Mouse (Mus musculus): ENCODE measurements around the gene Lmf1. TPM values are rescaled to one million over a fixed set of nuclear protein-coding genes. Genes with fewer than 3 reads are reported as not detected.

Lmf1 gene
- polyA plus RNA-seq, 1 experiment from 2014 or later: 26.2 TPM

GRCm38 (mm10) chr17:25648678-25649216, 69.9 kb downstream of the Lmf1 start:
- H3K27me3 ChIP-seq (replicated peaks): no peaks in the 10 kb centered on the region
- H3K9ac ChIP-seq (replicated peaks): no peak overlapping the region
- no peak overlapping the region for H3K4me2 ChIP-seq
- WGBS: 66% methylated on average over 15 of the region's 15 CpGs
- no peak for ATAC-seq (ENCODE audit: low FRiP score)
- no peak overlapping the region for H3K27ac ChIP-seq (replicated peaks)
- H3K36me3 ChIP-seq: no peaks in the 10 kb centered on the region
- peaks cover 7% of the 10 kb centered on the region for H3K4me1 ChIP-seq
- H3K9me3 ChIP-seq (replicated peaks): no peaks in the 10 kb centered on the region
- no peak overlapping the region for H3K4me3 ChIP-seq (replicated peaks)

DNA sequence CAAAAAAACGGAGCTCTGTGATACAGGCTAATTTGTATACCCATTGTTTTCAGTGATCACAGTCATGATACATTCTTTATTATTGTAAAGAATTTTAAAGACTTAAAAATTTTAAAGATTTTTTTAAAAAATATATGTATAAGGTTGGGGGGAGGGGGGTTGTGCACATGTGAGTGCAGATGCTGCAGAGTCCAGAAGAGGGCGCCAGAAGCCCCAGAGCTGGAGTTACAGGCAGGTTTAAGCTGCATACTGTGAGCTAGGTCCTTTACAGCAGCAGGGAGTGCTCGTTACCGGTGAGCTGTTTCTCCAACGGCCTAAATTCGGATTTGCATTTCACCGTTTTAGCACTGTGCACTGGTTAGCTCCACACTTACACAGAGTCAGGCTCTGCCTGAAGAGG, 71.8 kb downstream of the Lmf1 start:
- WGBS: 91% methylated on average over 7 of the region's 7 CpGs
- Histone ChIP-seq H3K9ac (replicated peaks) (no peak overlapping the region), H3K4me1 (no peaks in the 10 kb centered on the region), H3K27me3 (replicated peaks) (no peaks in the 10 kb centered on the region), H3K4me2 (no peak overlapping the region), H3K36me3 (no peaks in the 10 kb centered on the region), H3K4me3 (replicated peaks) (no peak overlapping the region), H3K27ac (replicated peaks) (no peak overlapping the region), H3K9me3 (replicated peaks) (no peaks in the 10 kb centered on the region)
- no peak for ATAC-seq (ENCODE audit: low FRiP score)

DNA sequence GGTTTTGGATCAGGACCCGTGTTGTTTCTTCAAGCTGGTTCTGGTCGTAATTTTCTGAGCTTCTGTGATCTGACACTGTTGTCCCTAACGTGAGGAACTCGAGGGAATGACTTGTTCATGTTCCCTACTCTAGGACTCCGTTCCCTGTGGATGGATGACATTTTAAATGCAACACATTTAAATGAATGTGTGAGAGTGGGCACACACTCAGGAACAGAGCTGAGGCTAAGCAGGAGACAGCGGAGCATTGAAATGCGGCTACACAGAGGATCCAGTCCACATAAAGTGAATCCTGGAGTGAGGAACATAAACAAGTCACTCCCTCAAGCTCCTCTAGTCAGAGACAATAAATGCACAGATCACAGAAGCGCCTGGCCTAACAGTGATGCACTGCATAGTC, 73.4 kb downstream of the Lmf1 start:
- no peak overlapping the region for H3K4me3 ChIP-seq (replicated peaks)
- peak overlapping the region; percentile 13; the same call in 1 of the 2 replicates for H3K27ac ChIP-seq (replicated peaks)
- ATAC-seq (ENCODE audit: low FRiP score): no peak
- no peak overlapping the region for H3K4me2 ChIP-seq
- 54% methylated on average over 8 of the region's 8 CpGs for WGBS
- no peaks in the 10 kb centered on the region for H3K27me3 ChIP-seq (replicated peaks)
- H3K4me1 ChIP-seq: peaks cover 10% of the 10 kb centered on the region; the same call in 1 of the 2 replicates
- no peaks in the 10 kb centered on the region for H3K36me3 ChIP-seq
- no peak overlapping the region for H3K9ac ChIP-seq (replicated peaks)
- no peaks in the 10 kb centered on the region for H3K9me3 ChIP-seq (replicated peaks)

DNA sequence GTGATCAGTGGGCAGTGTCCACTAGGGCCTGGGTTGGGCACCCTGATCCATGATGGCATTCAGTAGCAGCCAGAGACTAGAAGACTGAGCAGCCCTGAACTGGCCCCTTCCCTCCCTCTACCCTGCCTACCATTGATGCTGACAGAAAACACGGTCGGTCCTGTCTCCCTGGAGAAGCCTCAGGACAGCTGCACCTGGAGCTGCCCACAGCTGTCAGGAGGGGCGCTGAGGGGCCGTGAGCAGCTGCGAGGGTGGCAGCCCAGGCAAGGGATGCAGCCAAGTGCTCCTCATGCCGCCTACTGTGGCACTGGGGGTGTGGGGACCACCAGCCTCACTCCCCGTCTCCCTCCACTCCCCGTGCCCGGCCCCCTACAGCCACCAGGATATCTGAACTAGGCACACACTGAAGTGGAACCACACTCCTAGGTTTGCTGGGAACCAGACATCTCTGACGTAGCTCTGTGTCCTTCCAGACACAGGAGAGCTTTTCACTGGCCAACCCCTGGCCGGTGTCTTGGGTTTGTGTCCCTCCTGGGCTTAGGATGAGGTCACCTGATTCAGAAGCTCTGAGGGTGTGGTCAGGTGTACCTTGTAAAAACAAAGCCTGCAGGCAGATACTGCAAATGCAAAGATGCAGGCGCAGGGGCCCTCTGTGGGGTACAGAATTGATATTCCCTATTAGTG, 77.4 kb downstream of the Lmf1 start:
- WGBS: 39% methylated on average over 12 of the region's 12 CpGs
- no peak for ATAC-seq (ENCODE audit: low FRiP score)
- H3K27ac ChIP-seq (replicated peaks): peak overlapping the region; percentile 28

DNA sequence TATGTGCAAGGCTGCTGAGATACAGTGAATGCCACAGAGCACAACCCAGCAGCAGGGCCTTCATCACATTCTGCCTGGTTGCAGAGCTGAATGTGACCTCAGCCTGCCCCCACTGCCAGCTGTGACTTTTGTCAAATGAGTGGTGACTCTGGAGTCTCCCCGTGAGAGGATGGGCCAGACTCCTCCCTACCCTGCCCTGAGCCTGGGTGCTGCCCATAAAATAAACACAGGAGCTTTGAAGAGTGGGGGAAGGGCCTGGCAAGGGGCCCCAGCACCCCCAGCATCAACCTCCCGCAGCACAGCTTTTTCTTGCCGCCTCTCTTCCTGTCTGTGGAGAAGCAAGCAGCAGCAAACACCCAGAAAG, 77.9 kb downstream of the Lmf1 start:
- peak overlapping the region; percentile 45; the same call in 1 of the 2 replicates for H3K27ac ChIP-seq (replicated peaks)
- H3K4me1 ChIP-seq: peaks cover 10% of the 10 kb centered on the region; the same call in 1 of the 2 replicates
- no peak overlapping the region for H3K9ac ChIP-seq (replicated peaks)
- no peaks in the 10 kb centered on the region for H3K27me3 ChIP-seq (replicated peaks)
- no peak overlapping the region for H3K4me3 ChIP-seq (replicated peaks)
- 12% methylated on average over 3 of the region's 3 CpGs for WGBS
- no peaks in the 10 kb centered on the region for H3K36me3 ChIP-seq
- no peaks in the 10 kb centered on the region for H3K9me3 ChIP-seq (replicated peaks)
- H3K4me2 ChIP-seq: no peak overlapping the region
- ATAC-seq (ENCODE audit: low FRiP score): no peak

More for the DNA sequence above, 77.4 kb downstream of the Lmf1 start:
- H3K9me3 ChIP-seq (replicated peaks): no peaks in the 10 kb centered on the region
- no peaks in the 10 kb centered on the region for H3K36me3 ChIP-seq
- no peaks in the 10 kb centered on the region for H3K27me3 ChIP-seq (replicated peaks)
- no peak overlapping the region for H3K9ac ChIP-seq (replicated peaks)
- H3K4me3 ChIP-seq (replicated peaks): no peak overlapping the region
- peaks cover 10% of the 10 kb centered on the region; the same call in 1 of the 2 replicates for H3K4me1 ChIP-seq
- H3K4me2 ChIP-seq: no peak overlapping the region

DNA sequence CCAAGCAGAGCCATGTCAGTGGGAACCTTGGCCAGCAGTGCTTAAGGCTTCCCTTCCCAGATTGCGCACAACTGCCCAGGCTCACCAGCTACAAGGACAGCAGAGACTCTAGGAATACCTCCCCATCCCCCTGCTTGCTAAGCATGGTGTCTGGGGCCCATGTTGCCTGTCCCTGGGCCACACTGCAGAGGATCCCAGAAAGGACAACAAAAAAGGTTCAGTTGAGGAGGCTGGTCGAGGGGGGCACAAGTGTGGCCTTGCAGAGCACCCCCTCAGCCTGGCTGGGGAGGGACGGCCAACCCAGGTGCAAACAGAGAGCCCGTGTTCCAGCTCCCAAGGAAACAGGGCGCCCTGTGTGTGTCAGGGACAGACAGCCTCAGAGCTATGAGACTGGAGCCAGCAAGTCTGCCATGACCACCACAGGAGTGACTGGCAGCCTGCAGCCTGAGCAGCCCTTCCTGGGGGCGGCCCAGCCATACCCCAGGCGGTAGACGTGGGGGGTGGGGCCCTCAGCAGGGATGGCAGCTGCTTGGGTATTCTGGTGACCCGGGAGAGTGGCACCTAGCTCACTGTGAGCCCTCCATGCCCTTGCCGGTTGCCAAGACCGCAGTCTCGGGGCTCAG, 84.4 kb downstream of the Lmf1 start:
- Histone ChIP-seq H3K4me1 (peaks cover 13% of the 10 kb centered on the region; the same call in 1 of the 2 replicates), H3K36me3 (no peaks in the 10 kb centered on the region), H3K27ac (replicated peaks) (0 out of 2 replicates have a peak overlapping the region, but pooled peaks have one; percentile 18), H3K4me3 (replicated peaks) (no peak overlapping the region), H3K27me3 (replicated peaks) (no peaks in the 10 kb centered on the region), H3K9ac (replicated peaks) (no peak overlapping the region), H3K4me2 (no peak overlapping the region), H3K9me3 (replicated peaks) (no peaks in the 10 kb centered on the region)
- peak; percentile 43 for ATAC-seq (ENCODE audit: low FRiP score)
- WGBS: 44% methylated on average over 12 of the region's 12 CpGs

GRCm38 (mm10) chr17:25665485-25665884, 86.6 kb downstream of the Lmf1 start:
- no peaks in the 10 kb centered on the region for H3K9me3 ChIP-seq (replicated peaks)
- H3K27ac ChIP-seq (replicated peaks): no peak overlapping the region
- WGBS: 88% methylated on average over 6 of the region's 6 CpGs
- peaks cover 18% of the 10 kb centered on the region; the same call in 1 of the 2 replicates for H3K4me1 ChIP-seq
- H3K4me2 ChIP-seq: no peak overlapping the region
- no peaks in the 10 kb centered on the region for H3K27me3 ChIP-seq (replicated peaks)
- H3K4me3 ChIP-seq (replicated peaks): no peak overlapping the region
- H3K36me3 ChIP-seq: no peaks in the 10 kb centered on the region
- no peak overlapping the region for H3K9ac ChIP-seq (replicated peaks)
- no peak for ATAC-seq (ENCODE audit: low FRiP score)

GRCm38 (mm10) chr17:25665891-25666290, 87.0 kb downstream of the Lmf1 start:
- H3K27me3 ChIP-seq (replicated peaks): no peaks in the 10 kb centered on the region
- WGBS: 68% methylated on average over 8 of the region's 8 CpGs
- H3K9me3 ChIP-seq (replicated peaks): no peaks in the 10 kb centered on the region
- no peaks in the 10 kb centered on the region for H3K36me3 ChIP-seq
- no peak for ATAC-seq (ENCODE audit: low FRiP score)
- no peak overlapping the region for H3K4me3 ChIP-seq (replicated peaks)
- H3K9ac ChIP-seq (replicated peaks): no peak overlapping the region
- H3K4me2 ChIP-seq: no peak overlapping the region
- H3K4me1 ChIP-seq: peaks cover 18% of the 10 kb centered on the region; the same call in 1 of the 2 replicates
- no peak overlapping the region for H3K27ac ChIP-seq (replicated peaks)

DNA sequence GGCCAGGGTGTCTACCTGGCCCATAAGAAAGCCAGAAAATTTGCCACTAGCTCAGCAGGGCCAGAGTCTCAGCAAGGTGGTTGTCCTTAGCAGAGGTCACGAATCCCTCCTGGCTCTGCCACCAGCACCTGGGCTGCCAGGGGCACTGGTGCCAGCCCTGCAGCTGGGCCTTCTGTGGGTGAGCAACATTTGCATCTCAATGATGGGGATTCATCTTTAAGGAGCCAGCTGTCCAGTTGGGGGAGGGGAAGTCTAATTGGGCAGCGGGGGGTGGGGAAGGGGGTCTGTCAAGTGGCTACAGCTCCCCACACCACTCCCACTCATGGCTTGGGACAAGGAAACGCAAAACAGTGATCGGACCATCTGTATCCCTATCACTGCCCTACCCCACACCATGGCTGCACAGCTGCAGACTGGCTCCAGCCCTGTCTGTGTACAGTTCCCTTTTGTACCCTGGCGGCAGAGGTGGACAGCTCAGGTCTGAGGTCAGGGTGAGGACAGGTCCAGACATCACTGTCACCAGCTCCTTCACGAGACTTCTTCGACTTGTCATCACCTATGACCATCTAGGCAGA, 89.7 kb downstream of the Lmf1 start:
- peaks cover 13% of the 10 kb centered on the region; the same call in 1 of the 2 replicates for H3K4me1 ChIP-seq
- H3K9ac ChIP-seq (replicated peaks): no peak overlapping the region
- H3K9me3 ChIP-seq (replicated peaks): no peaks in the 10 kb centered on the region
- 45% methylated on average over 7 of the region's 7 CpGs for WGBS
- H3K27ac ChIP-seq (replicated peaks): no peak overlapping the region
- no peaks in the 10 kb centered on the region for H3K36me3 ChIP-seq
- H3K27me3 ChIP-seq (replicated peaks): no peaks in the 10 kb centered on the region
- ATAC-seq (ENCODE audit: low FRiP score): no peak
- H3K4me3 ChIP-seq (replicated peaks): no peak overlapping the region
- H3K4me2 ChIP-seq: no peak overlapping the region

- Histone ChIP-seq H3K4me3 (replicated peaks) (no peak overlapping the region), H3K36me3 (no peaks in the 10 kb centered on the region), H3K4me2 (no peak overlapping the region), H3K27ac (replicated peaks) (no peak overlapping the region), H3K9ac (replicated peaks) (no peak overlapping the region), H3K4me1 (peaks cover 7% of the 10 kb centered on the region; the same call in 1 of the 2 replicates), H3K9me3 (replicated peaks) (no peaks in the 10 kb centered on the region), H3K27me3 (replicated peaks) (no peaks in the 10 kb centered on the region)
- ATAC-seq (ENCODE audit: low FRiP score): no peak
These were observed 94.1 kb downstream of the Lmf1 start for GRCm38 (mm10) chr17:25672982-25673381.

- no peak for ATAC-seq (ENCODE audit: low FRiP score)
- 50% methylated on average over 6 of the region's 6 CpGs for WGBS
- H3K4me2 ChIP-seq: no peak overlapping the region
- H3K27ac ChIP-seq (replicated peaks): no peak overlapping the region
- H3K4me1 ChIP-seq: peaks cover 9% of the 10 kb centered on the region
- H3K27me3 ChIP-seq (replicated peaks): no peaks in the 10 kb centered on the region
- no peak overlapping the region for H3K9ac ChIP-seq (replicated peaks)
- no peaks in the 10 kb centered on the region for H3K36me3 ChIP-seq
- H3K9me3 ChIP-seq (replicated peaks): no peaks in the 10 kb centered on the region
- H3K4me3 ChIP-seq (replicated peaks): no peak overlapping the region
These were observed 99.1 kb downstream of the Lmf1 start for GRCm38 (mm10) chr17:25677969-25678368.

DNA sequence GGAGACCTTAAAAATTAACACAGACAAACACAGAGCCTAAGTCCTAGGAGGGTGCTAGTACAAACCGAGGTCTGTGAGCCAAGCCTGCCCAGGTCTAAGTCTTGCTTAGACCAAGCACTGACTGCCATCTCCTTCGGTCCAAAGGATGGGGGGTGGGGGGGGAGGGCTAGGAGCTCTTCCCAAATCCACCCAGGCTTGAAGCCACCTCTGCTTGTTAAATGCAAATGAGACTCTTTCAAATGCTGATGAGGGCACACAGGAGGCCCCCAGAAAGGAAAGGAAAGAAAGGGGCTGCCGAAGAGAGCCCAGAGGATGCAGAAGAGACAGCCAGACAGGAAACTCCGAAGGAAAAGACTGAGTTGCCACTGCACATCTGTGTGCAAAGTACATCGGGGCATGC, 100.9 kb downstream of the Lmf1 start:
- no peak overlapping the region for H3K4me2 ChIP-seq
- H3K9me3 ChIP-seq (replicated peaks): no peaks in the 10 kb centered on the region
- no peak overlapping the region for H3K27ac ChIP-seq (replicated peaks)
- no peaks in the 10 kb centered on the region for H3K36me3 ChIP-seq
- WGBS: 4% methylated on average over 5 of the region's 5 CpGs
- H3K4me3 ChIP-seq (replicated peaks): no peak overlapping the region
- H3K4me1 ChIP-seq: peaks cover 9% of the 10 kb centered on the region
- no peaks in the 10 kb centered on the region for H3K27me3 ChIP-seq (replicated peaks)
- H3K9ac ChIP-seq (replicated peaks): no peak overlapping the region
- ATAC-seq (ENCODE audit: low FRiP score): no peak; the same call in 1 of the 2 replicates

Measured in neural tube, embryonic 15.5 days (tissue).